Mouse (Mus musculus): ENCODE results near the gene Ell3.

GRCm38 (mm10) chr2:121445117-121445516 lies 1.0 kb upstream of the Ell3 start:
- TF ChIP-seq CTCF (IDR thresholded peaks at IDR 0.05) (no peak), EP300 (IDR thresholded peaks at IDR 0.05) (no peak)
